Mouse (Mus musculus) embryonic facial prominence, embryonic 12.5 days (tissue): Measurements from ENCODE around the gene Gpsm2. TPM values are rescaled to one million over a fixed set of nuclear protein-coding genes. Genes with fewer than 3 reads are reported as not detected.
A peak's percentile ranks its signal among the peaks of the same experiment; 100 is the strongest.

Experiments
- ATAC-seq: fragments of 200-750 bp; cut with Nextera tagmentation; 2 replicates; pipeline ENCODE4 v1.8.0; 2017; ENCODE audit not compliant: insufficient number of reproducible peaks, insufficient read depth, low FRiP score, low TSS enrichment
- H3K27ac ChIP-seq: fragments of 300-500 bp; sonication (generic); 2 replicates; pipeline ENCODE4 v1.5.1; 2016; ENCODE audit warnings: mild to moderate bottlenecking
- H3K27me3 ChIP-seq: fragments of 300-500 bp; sonication (generic); 2 replicates; pipeline ENCODE4 v1.6.1; 2016; ENCODE audit warnings: mild to moderate bottlenecking, moderate library complexity
- H3K36me3 ChIP-seq: fragments of 300-500 bp; sonication (generic); 2 replicates; pipeline ENCODE4 v1.6.1; 2016; ENCODE audit warnings: mild to moderate bottlenecking
- H3K4me1 ChIP-seq: fragments of 300-500 bp; sonication (generic); 2 replicates; pipeline ENCODE4 v1.6.1; 2016
- H3K4me2 ChIP-seq: fragments of 300-500 bp; sonication (generic); replicated peaks from 2 replicates; pipeline ENCODE4 v1.6.1; 2016; ENCODE audit warnings: mild to moderate bottlenecking, moderate library complexity
- H3K4me3 ChIP-seq: fragments of 300-500 bp; sonication (generic); 2 replicates; pipeline ENCODE4 v1.5.1; 2016; ENCODE audit warnings: mild to moderate bottlenecking
- H3K9ac ChIP-seq: fragments of 300-500 bp; sonication (generic); 2 replicates; pipeline ENCODE4 v1.6.1; 2016; ENCODE audit warnings: mild to moderate bottlenecking, moderate library complexity
- H3K9me3 ChIP-seq: fragments of 300-500 bp; sonication (generic); 2 replicates; pipeline ENCODE4 v1.6.1; 2016; ENCODE audit warnings: mild to moderate bottlenecking, moderate library complexity
- WGBS: fragments of 180-500 bp; shearing (Covaris S2); methylation state at CpG from one replicate; pipeline ENCODE4 v1.1.7; 2016; 5-methylcytosine and 5-hydroxymethylcytosine counted together
- polyA plus RNA-seq: library from polyadenylated mRNA; unstranded; fragments of >200 nt; fragmentation: Nextera tagmentation; extraction: Ambion mirVana; gene quantifications from 2 replicates; pipeline ENCODE4 v1.2.1, GENCODE M21; 2016

Gene Gpsm2
- polyA plus RNA-seq, 1 experiment from 2014 or later: 82.5 TPM

DNA sequence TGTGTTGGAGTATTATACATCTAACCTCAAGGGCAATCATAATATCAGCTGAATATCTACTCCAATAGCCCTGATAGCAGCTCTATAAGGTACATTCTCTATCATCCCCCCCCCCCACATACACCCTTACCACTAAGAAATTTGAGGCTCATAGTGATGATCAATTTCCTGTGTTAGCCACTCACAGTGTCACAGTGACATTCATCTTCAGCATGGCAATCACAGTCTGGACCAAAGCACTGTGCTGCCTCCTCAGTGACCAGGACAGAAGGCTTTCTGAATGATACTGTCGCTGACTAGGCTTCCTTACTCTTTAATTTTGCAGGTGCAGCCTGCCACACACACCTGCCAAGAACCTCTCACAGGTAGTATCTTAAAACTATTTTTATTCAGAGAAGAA lies 34.0 kb upstream of the Gpsm2 start:
- Histone ChIP-seq H3K9me3 (no peaks in the 10 kb centered on the region), H3K4me3 (no peak overlapping the region), H3K4me1 (peaks cover 16% of the 10 kb centered on the region; the same call in 1 of the 2 replicates), H3K9ac (no peak overlapping the region), H3K4me2 (no peak overlapping the region), H3K27me3 (no peaks in the 10 kb centered on the region), H3K36me3 (no peaks in the 10 kb centered on the region), H3K27ac (no peak overlapping the region)
- WGBS: 73% methylated on average over 1 of the region's 1 CpGs
- ATAC-seq: no peak

DNA sequence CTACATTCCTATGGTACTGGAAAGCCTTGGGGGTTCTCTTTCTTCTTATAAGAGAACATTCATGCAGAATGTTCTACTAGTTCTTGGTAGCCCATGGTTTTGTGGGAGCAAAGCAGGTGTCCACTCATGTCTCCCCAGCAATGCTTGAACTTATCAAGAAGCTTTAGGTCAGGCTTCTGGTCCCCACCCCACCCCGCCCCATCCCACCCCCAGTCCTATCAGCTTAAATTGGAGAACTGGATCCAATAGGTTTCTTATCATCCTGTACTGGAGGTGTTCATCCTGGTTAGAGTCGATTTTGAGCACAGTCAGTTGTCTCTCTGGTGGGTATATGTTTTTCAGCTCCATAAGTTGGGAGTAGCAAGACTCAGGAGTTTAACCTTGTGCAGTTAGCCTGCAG lies 33.4 kb upstream of the Gpsm2 start:
- Histone ChIP-seq H3K4me2 (no peak overlapping the region), H3K4me1 (peaks cover 16% of the 10 kb centered on the region; the same call in 1 of the 2 replicates), H3K9ac (no peak overlapping the region), H3K36me3 (no peaks in the 10 kb centered on the region), H3K9me3 (no peaks in the 10 kb centered on the region), H3K27ac (no peak overlapping the region), H3K4me3 (no peak overlapping the region), H3K27me3 (no peaks in the 10 kb centered on the region)
- 91% methylated on average over 2 of the region's 2 CpGs for WGBS
- no peak for ATAC-seq

DNA sequence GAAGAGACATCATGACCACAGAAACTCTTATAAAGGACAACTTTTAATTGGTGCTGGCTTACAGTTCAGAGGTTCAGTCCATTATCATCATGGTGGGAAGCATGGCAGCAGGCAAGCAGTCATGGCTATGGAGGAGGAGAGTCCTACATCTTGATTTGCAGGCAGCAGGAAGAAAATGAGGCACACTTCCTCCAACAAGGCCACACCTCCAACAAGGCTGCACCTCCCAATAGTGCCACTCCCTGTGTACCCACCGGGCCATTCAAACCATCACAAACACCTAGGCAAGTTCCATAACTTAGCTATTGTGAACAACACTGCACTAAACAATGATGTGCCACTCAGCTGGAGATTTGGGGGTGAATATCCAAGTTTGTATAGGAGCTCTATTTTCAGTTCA lies 32.4 kb upstream of the Gpsm2 start:
- Histone ChIP-seq H3K4me2 (no peak overlapping the region), H3K36me3 (no peaks in the 10 kb centered on the region), H3K9ac (no peak overlapping the region), H3K9me3 (no peaks in the 10 kb centered on the region), H3K27me3 (no peaks in the 10 kb centered on the region), H3K27ac (no peak overlapping the region), H3K4me1 (peaks cover 16% of the 10 kb centered on the region; the same call in 1 of the 2 replicates), H3K4me3 (no peak overlapping the region)
- 94% methylated on average over 1 of the region's 1 CpGs for WGBS
- no peak for ATAC-seq

DNA sequence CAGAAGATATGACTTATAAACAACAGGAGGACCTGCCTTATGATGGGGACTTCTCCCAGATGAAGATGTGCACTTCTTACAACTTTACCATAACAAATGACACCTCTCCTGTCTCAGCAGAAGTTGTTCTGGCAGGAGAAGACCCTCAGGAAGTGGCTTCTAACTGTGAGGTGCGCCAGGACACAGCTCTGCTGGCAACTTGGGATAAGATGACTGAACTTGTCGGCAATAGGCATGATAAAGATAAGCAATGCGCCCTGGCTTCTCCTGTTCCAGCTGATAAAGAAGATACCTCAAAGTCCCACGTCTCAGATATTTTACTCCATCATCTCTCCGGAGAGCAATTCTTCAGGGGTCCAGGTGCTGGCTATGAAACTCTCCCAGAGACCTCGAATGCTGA lies 29.6 kb upstream of the Gpsm2 start:
- H3K27ac ChIP-seq: peak overlapping the region; percentile 72; the same call in 1 of the 2 replicates
- H3K4me1 ChIP-seq: peaks cover 13% of the 10 kb centered on the region; the same call in 1 of the 2 replicates
- ATAC-seq: no peak
- H3K27me3 ChIP-seq: no peaks in the 10 kb centered on the region
- H3K4me3 ChIP-seq: no peak overlapping the region
- no peaks in the 10 kb centered on the region for H3K36me3 ChIP-seq
- 85% methylated on average over 6 of the region's 6 CpGs for WGBS
- no peak overlapping the region for H3K4me2 ChIP-seq
- no peak overlapping the region for H3K9ac ChIP-seq
- no peaks in the 10 kb centered on the region for H3K9me3 ChIP-seq

GRCm38 (mm10) chr3:108751061-108751460 lies 29.0 kb upstream of the Gpsm2 start:
- H3K4me3 ChIP-seq: no peak overlapping the region
- ATAC-seq: 0 out of 2 replicates have a peak, but pooled peaks have one; percentile 47
- no peak overlapping the region for H3K4me2 ChIP-seq
- no peaks in the 10 kb centered on the region for H3K36me3 ChIP-seq
- 23% methylated on average over 6 of the region's 6 CpGs for WGBS
- no peak overlapping the region for H3K9ac ChIP-seq
- no peaks in the 10 kb centered on the region for H3K27me3 ChIP-seq
- no peaks in the 10 kb centered on the region for H3K9me3 ChIP-seq
- no peak overlapping the region for H3K27ac ChIP-seq
- H3K4me1 ChIP-seq: peaks cover 13% of the 10 kb centered on the region; the same call in 1 of the 2 replicates

DNA sequence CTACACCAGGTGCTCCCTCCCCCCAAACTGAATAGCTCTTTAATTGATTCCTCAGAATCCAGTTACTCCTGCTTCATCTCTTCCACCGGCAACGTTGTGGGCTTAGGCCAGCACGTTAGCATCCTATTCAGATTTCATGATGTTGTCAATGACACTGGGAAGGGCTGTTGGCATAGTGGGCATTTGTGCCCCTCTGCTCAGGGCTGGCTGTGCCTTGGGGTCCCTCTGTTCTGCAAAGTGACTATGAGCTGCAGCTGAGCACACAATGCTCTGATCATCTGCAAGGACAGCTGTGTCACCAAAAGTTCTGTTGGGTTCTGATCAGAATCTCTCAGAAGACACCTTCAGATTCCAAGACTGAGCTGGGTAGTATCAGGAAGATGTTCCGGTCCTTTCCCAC lies 22.0 kb upstream of the Gpsm2 start:
- Histone ChIP-seq H3K4me3 (no peak overlapping the region), H3K36me3 (no peaks in the 10 kb centered on the region), H3K4me1 (0 out of 2 replicates have a peak, but pooled peaks cover 5% of the 10 kb centered on the region), H3K9me3 (no peaks in the 10 kb centered on the region), H3K27me3 (no peaks in the 10 kb centered on the region), H3K9ac (no peak overlapping the region), H3K27ac (no peak overlapping the region), H3K4me2 (no peak overlapping the region)
- 75% methylated on average over 4 of the region's 4 CpGs for WGBS
- ATAC-seq: no peak

GRCm38 (mm10) chr3:108739045-108739708 lies 17.1 kb upstream of the Gpsm2 start, which contains the start of gene Aknad1:
Aknad1 (plus strand) TSS chr3:108739658.
- Histone ChIP-seq H3K4me1 (0 out of 2 replicates have a peak, but pooled peaks cover 2% of the 10 kb centered on the region), H3K4me2 (no peak within 1 kb of the TSS), H3K9me3 (no peaks in the 10 kb centered on the region), H3K27me3 (no peaks in the 10 kb centered on the region), H3K36me3 (no peaks in the 10 kb centered on the region), H3K27ac (no peak within 1 kb of the TSS), H3K9ac (no peak within 1 kb of the TSS), H3K4me3 (no peak within 1 kb of the TSS)
- 45% methylated on average over 8 of the region's 8 CpGs for WGBS
- ATAC-seq: no peak

GRCm38 (mm10) chr3:108737761-108738160 lies 15.7 kb upstream of the Gpsm2 start:
- Histone ChIP-seq H3K4me1 (0 out of 2 replicates have a peak, but pooled peaks cover 2% of the 10 kb centered on the region), H3K9me3 (no peaks in the 10 kb centered on the region), H3K36me3 (no peaks in the 10 kb centered on the region), H3K9ac (no peak overlapping the region), H3K27ac (no peak overlapping the region), H3K4me2 (no peak overlapping the region), H3K4me3 (no peak overlapping the region), H3K27me3 (no peaks in the 10 kb centered on the region)
- 72% methylated on average over 3 of the region's 3 CpGs for WGBS
- no peak for ATAC-seq

GRCm38 (mm10) chr3:108730316-108730715 lies 8.2 kb upstream of the Gpsm2 start:
- Histone ChIP-seq H3K27ac (no peak overlapping the region), H3K9me3 (no peaks in the 10 kb centered on the region; the same call in 1 of the 2 replicates), H3K4me2 (no peak overlapping the region), H3K9ac (no peak overlapping the region), H3K27me3 (no peaks in the 10 kb centered on the region), H3K4me1 (no peaks in the 10 kb centered on the region), H3K4me3 (no peak overlapping the region), H3K36me3 (no peaks in the 10 kb centered on the region)
- 34% methylated on average over 12 of the region's 12 CpGs for WGBS
- no peak for ATAC-seq

DNA sequence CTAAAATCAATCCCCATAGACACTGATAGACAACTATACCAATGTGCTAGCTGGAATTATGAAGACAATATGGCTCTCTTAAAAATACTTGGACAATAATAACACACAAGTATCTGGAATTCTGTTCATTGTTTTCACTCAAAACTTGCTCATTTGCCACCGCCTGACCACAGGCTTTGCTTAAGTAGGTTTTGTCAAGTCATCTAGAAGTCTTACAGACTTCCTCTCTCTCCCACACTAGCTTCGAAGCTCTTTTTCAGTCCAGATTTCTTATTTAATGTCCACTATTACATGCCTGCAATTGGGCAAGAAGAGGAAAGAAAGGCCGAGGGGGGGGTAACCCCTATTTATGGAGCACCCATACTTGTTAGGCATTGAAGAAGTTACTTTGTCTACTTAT lies 5.7 kb upstream of the Gpsm2 start:
- H3K4me2 ChIP-seq: no peak overlapping the region
- no peak overlapping the region for H3K27ac ChIP-seq
- no peaks in the 10 kb centered on the region; the same call in 1 of the 2 replicates for H3K9me3 ChIP-seq
- whole genome bisulfite sequencing: 95% methylated on average over 3 of the region's 3 CpGs
- no peaks in the 10 kb centered on the region for H3K27me3 ChIP-seq
- no peak overlapping the region for H3K4me3 ChIP-seq
- no peak overlapping the region for H3K9ac ChIP-seq
- no peak for ATAC-seq
- H3K36me3 ChIP-seq: no peaks in the 10 kb centered on the region
- peaks cover 3% of the 10 kb centered on the region; the same call in 1 of the 2 replicates for H3K4me1 ChIP-seq

- no peak overlapping the region for H3K4me3 ChIP-seq
- H3K4me1 ChIP-seq: peaks cover 5% of the 10 kb centered on the region; the same call in 1 of the 2 replicates
- H3K9ac ChIP-seq: no peak overlapping the region
- H3K4me2 ChIP-seq: no peak overlapping the region
- no peaks in the 10 kb centered on the region for H3K27me3 ChIP-seq
- no peaks in the 10 kb centered on the region; the same call in 1 of the 2 replicates for H3K9me3 ChIP-seq
- H3K27ac ChIP-seq: no peak overlapping the region
- ATAC-seq: no peak
- no peaks in the 10 kb centered on the region for H3K36me3 ChIP-seq
Observed at GRCm38 (mm10) chr3:108727344-108727743, 5.2 kb upstream of the Gpsm2 start.

DNA sequence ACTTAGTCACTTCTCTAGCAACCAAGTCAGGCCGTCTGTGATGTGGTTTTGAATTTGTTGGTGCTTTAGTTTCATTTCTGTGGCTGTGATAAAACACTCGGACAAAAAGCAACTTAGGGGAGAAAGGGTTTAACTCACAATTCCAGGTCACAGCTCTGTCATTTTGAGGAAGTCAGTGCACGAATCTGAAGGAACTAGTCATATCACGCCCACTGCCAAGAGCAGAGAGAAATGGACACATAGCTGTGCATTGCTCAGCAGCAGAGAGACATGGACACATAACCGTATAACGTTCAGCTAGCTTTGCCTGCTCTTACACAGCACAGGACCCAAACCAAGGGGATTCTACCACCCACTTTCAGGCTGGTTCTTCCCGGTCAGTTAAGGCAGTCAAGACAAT lies 4.3 kb upstream of the Gpsm2 start:
- peaks cover 5% of the 10 kb centered on the region; the same call in 1 of the 2 replicates for H3K4me1 ChIP-seq
- no peak overlapping the region for H3K4me3 ChIP-seq
- no peaks in the 10 kb centered on the region for H3K27me3 ChIP-seq
- no peaks in the 10 kb centered on the region for H3K36me3 ChIP-seq
- 89% methylated on average over 7 of the region's 7 CpGs for WGBS
- no peak for ATAC-seq
- no peaks in the 10 kb centered on the region; the same call in 1 of the 2 replicates for H3K9me3 ChIP-seq
- no peak overlapping the region for H3K27ac ChIP-seq
- no peak overlapping the region for H3K9ac ChIP-seq
- H3K4me2 ChIP-seq: no peak overlapping the region
